Mouse (Mus musculus): ENCODE measurements around the gene Barx2. TPM values are rescaled to one million over a fixed set of nuclear protein-coding genes. Genes with fewer than 3 reads are reported as not detected.
A peak's percentile ranks its signal among the peaks of the same experiment; 100 is the strongest.

Gene Barx2
- polyA plus RNA-seq, 1 experiment = 0.05 TPM

- peaks cover 3% of the 10 kb centered on the region for H3K27me3 ChIP-seq (ENCODE audit: control insufficient read depth, insufficient read depth, insufficient read length)
- TF ChIP-seq TCF12 (IDR thresholded peaks at IDR 0.05; ENCODE audit: insufficient read depth, poor library complexity, severe bottlenecking) (no peak), MAX (IDR thresholded peaks at IDR 0.05; ENCODE audit: low read depth) (no peak), MYOD1 (IDR thresholded peaks at IDR 0.05; ENCODE audit: control insufficient read depth in 1 of 3, insufficient read length in 2 of 3, low read depth in 2 of 3) (peak in 1 of 3 experiments; percentile 34), USF1 (IDR thresholded peaks at IDR 0.05; ENCODE audit: low read depth) (no peak), CEBPB (IDR thresholded peaks at IDR 0.05; ENCODE audit: insufficient read depth, poor library complexity, severe bottlenecking) (no peak), E2F4 (IDR thresholded peaks at IDR 0.05; ENCODE audit: insufficient read depth) (no peak), MYOG (IDR thresholded peaks at IDR 0.05; ENCODE audit: control insufficient read depth in 1 of 3, insufficient read depth in 1 of 3, insufficient read length in 2 of 3, low read depth in 2 of 3) (no peak), POLR2A (IDR thresholded peaks at IDR 0.05; ENCODE audit: insufficient read length, low read depth) (no peak), TCF3 (IDR thresholded peaks at IDR 0.05; ENCODE audit: insufficient read length, low read depth) (no peak)
Measured at GRCm38 (mm10) chr9:31871410-31871809, 41.9 kb downstream of the Barx2 start.

GRCm38 (mm10) chr9:31868823-31869460 is 44.3 kb downstream of the Barx2 start:
- Histone ChIP-seq H3K4me3 (no peak overlapping the region), H3ac (ENCODE audit: control insufficient read depth, insufficient read length) (no peak overlapping the region), H3K36me3 (ENCODE audit: control insufficient read depth, insufficient read depth) (no peaks in the 10 kb centered on the region), H3K4me2 (ENCODE audit: low read depth) (no peak overlapping the region), H3K27me3 (ENCODE audit: control insufficient read depth, insufficient read depth, insufficient read length) (peaks cover 3% of the 10 kb centered on the region), H3K79me2 (ENCODE audit: control insufficient read depth, insufficient read depth) (no peaks in the 10 kb centered on the region)
- no peak for TF ChIP-seq POLR2A (IDR thresholded peaks at IDR 0.05; ENCODE audit: insufficient read length, low read depth)
- no peak for TF ChIP-seq TCF3 (IDR thresholded peaks at IDR 0.05; ENCODE audit: insufficient read length, low read depth)
- TF ChIP-seq TCF12 (IDR thresholded peaks at IDR 0.05; ENCODE audit: insufficient read depth, poor library complexity, severe bottlenecking) = no peak
- TF ChIP-seq MYOG (IDR thresholded peaks at IDR 0.05; ENCODE audit: control insufficient read depth in 1 of 3, insufficient read depth in 1 of 3, insufficient read length in 2 of 3, low read depth in 2 of 3) = no peak
- TF ChIP-seq SRF (IDR thresholded peaks at IDR 0.05; ENCODE audit: control insufficient read depth, insufficient read length, low read depth) = no peak
- no peak for TF ChIP-seq USF1 (IDR thresholded peaks at IDR 0.05; ENCODE audit: low read depth)
- no peak for TF ChIP-seq REST (IDR thresholded peaks at IDR 0.05; ENCODE audit: insufficient read depth, insufficient read length)
- TF ChIP-seq MYOD1 (IDR thresholded peaks at IDR 0.05; ENCODE audit: control insufficient read depth in 1 of 3, insufficient read length in 2 of 3, low read depth in 2 of 3) = no peak
- no peak for TF ChIP-seq CEBPB (IDR thresholded peaks at IDR 0.05; ENCODE audit: insufficient read depth, poor library complexity, severe bottlenecking)
- TF ChIP-seq E2F4 (IDR thresholded peaks at IDR 0.05; ENCODE audit: insufficient read depth) = no peak
- no peak for TF ChIP-seq POLR2AphosphoS2 (IDR thresholded peaks at IDR 0.05; ENCODE audit: insufficient read length, low read depth)
- TF ChIP-seq MAX (IDR thresholded peaks at IDR 0.05; ENCODE audit: low read depth) = no peak

More at GRCm38 (mm10) chr9:31871410-31871809, 41.9 kb downstream of the Barx2 start:
- no peak overlapping the region for H3K4me2 ChIP-seq (ENCODE audit: low read depth)
- no peak overlapping the region for H3ac ChIP-seq (ENCODE audit: control insufficient read depth, insufficient read length)
- H3K79me2 ChIP-seq (ENCODE audit: control insufficient read depth, insufficient read depth) = no peaks in the 10 kb centered on the region
- no peaks in the 10 kb centered on the region for H3K36me3 ChIP-seq (ENCODE audit: control insufficient read depth, insufficient read depth)
- no peak overlapping the region for H3K4me3 ChIP-seq

- H3ac ChIP-seq (ENCODE audit: control insufficient read depth, insufficient read length) = no peak overlapping the region
- no peaks in the 10 kb centered on the region for H3K27me3 ChIP-seq (ENCODE audit: control insufficient read depth, insufficient read depth, insufficient read length)
- no peak overlapping the region for H3K4me2 ChIP-seq (ENCODE audit: low read depth)
- H3K36me3 ChIP-seq (ENCODE audit: control insufficient read depth, insufficient read depth) = no peaks in the 10 kb centered on the region
- TF ChIP-seq E2F4 (IDR thresholded peaks at IDR 0.05; ENCODE audit: insufficient read depth) (no peak), POLR2A (IDR thresholded peaks at IDR 0.05; ENCODE audit: insufficient read length, low read depth) (no peak), TCF12 (IDR thresholded peaks at IDR 0.05; ENCODE audit: insufficient read depth, poor library complexity, severe bottlenecking) (no peak), MAX (IDR thresholded peaks at IDR 0.05; ENCODE audit: low read depth) (no peak), TCF3 (IDR thresholded peaks at IDR 0.05; ENCODE audit: insufficient read length, low read depth) (no peak), SRF (IDR thresholded peaks at IDR 0.05; ENCODE audit: control insufficient read depth, insufficient read length, low read depth) (no peak), MYOD1 (IDR thresholded peaks at IDR 0.05; ENCODE audit: control insufficient read depth in 1 of 3, insufficient read length in 2 of 3, low read depth in 2 of 3) (no peak), MYOG (IDR thresholded peaks at IDR 0.05; ENCODE audit: control insufficient read depth in 1 of 3, insufficient read depth in 1 of 3, insufficient read length in 2 of 3, low read depth in 2 of 3) (no peak), CEBPB (IDR thresholded peaks at IDR 0.05; ENCODE audit: insufficient read depth, poor library complexity, severe bottlenecking) (no peak), USF1 (IDR thresholded peaks at IDR 0.05; ENCODE audit: low read depth) (no peak), POLR2AphosphoS2 (IDR thresholded peaks at IDR 0.05; ENCODE audit: insufficient read length, low read depth) (no peak), REST (IDR thresholded peaks at IDR 0.05; ENCODE audit: insufficient read depth, insufficient read length) (no peak)
- H3K4me3 ChIP-seq = no peak overlapping the region
- no peaks in the 10 kb centered on the region for H3K79me2 ChIP-seq (ENCODE audit: control insufficient read depth, insufficient read depth)
Measured at GRCm38 (mm10) chr9:31863830-31864229, 49.4 kb downstream of the Barx2 start.

- Histone ChIP-seq H3K4me2 (ENCODE audit: low read depth) (peak overlapping the region; percentile 18), H3ac (ENCODE audit: control insufficient read depth, insufficient read length) (no peak overlapping the region), H3K27me3 (ENCODE audit: control insufficient read depth, insufficient read depth, insufficient read length) (peaks cover 18% of the 10 kb centered on the region), H3K4me3 (no peak overlapping the region), H3K36me3 (ENCODE audit: control insufficient read depth, insufficient read depth) (no peaks in the 10 kb centered on the region), H3K79me2 (ENCODE audit: control insufficient read depth, insufficient read depth) (no peaks in the 10 kb centered on the region)
- TF ChIP-seq E2F4 (IDR thresholded peaks at IDR 0.05; ENCODE audit: insufficient read depth) (no peak), SRF (IDR thresholded peaks at IDR 0.05; ENCODE audit: control insufficient read depth, insufficient read length, low read depth) (no peak), POLR2AphosphoS2 (IDR thresholded peaks at IDR 0.05; ENCODE audit: insufficient read length, low read depth) (no peak), TCF3 (IDR thresholded peaks at IDR 0.05; ENCODE audit: insufficient read length, low read depth) (no peak), MYOD1 (IDR thresholded peaks at IDR 0.05; ENCODE audit: control insufficient read depth in 1 of 3, insufficient read length in 2 of 3, low read depth in 2 of 3) (no peak), MAX (IDR thresholded peaks at IDR 0.05; ENCODE audit: low read depth) (no peak), MYOG (IDR thresholded peaks at IDR 0.05; ENCODE audit: control insufficient read depth in 1 of 3, insufficient read depth in 1 of 3, insufficient read length in 2 of 3, low read depth in 2 of 3) (no peak), USF1 (IDR thresholded peaks at IDR 0.05; ENCODE audit: low read depth) (no peak), TCF12 (IDR thresholded peaks at IDR 0.05; ENCODE audit: insufficient read depth, poor library complexity, severe bottlenecking) (no peak), CEBPB (IDR thresholded peaks at IDR 0.05; ENCODE audit: insufficient read depth, poor library complexity, severe bottlenecking) (no peak)
Measured at GRCm38 (mm10) chr9:31859446-31859845, 53.8 kb downstream of the Barx2 start.
